Mouse (Mus musculus): ENCODE results near the gene Zswim3. TPM values are rescaled to one million over a fixed set of nuclear protein-coding genes. Genes with fewer than 3 reads are reported as not detected.
A peak's percentile ranks its signal among the peaks of the same experiment; 100 is the strongest.
"Not testable (repeated sequence)": the region's sequence is repeated elsewhere in the genome, so short reads cannot be mapped to it uniquely, and the experiment has no call there.

Zswim3 gene
- polyA plus RNA-seq, 1 experiment from 2014 or later, result 7.1 TPM

DNA sequence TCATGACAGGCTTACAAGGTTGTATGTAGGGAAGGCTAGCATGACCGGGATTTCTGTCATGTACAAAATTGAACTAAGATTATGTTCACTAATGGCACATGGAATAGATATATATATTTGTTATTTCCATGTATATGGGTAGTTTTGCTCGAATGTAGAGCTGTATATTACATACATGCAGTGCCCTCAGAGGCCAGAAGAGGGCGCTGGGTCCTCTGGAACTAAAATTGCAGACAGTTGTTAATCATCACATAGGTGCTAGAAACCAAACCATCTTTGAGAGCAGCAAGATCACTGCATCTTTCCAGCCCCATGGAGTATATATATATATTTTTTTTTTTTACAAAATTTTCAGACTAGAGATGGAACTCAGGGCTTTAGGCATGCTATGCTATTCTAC is 40.9 kb downstream of the Zswim3 start:
- peak; percentile 25 for DNase-seq (ENCODE audit: low spot score)

- peak; percentile 81 for DNase-seq (ENCODE audit: low spot score)
Observed at GRCm38 (mm10) chr2:164850061-164850460, 45.2 kb downstream of the Zswim3 start.

- not testable (repeated sequence) for DNase-seq (ENCODE audit: low spot score)
Observed at GRCm38 (mm10) chr2:164855572-164855971, 50.7 kb downstream of the Zswim3 start.

- DNase-seq (ENCODE audit: low spot score), result no peak
Observed at GRCm38 (mm10) chr2:164856309-164857100, 51.6 kb downstream of the Zswim3 start.

- DNase-seq (ENCODE audit: low spot score), result peak; percentile 50
Observed at GRCm38 (mm10) chr2:164857101-164857821, 52.4 kb downstream of the Zswim3 start, which contains the start of gene Pltp. Pltp (minus strand) TSS chr2:164857711.

DNA sequence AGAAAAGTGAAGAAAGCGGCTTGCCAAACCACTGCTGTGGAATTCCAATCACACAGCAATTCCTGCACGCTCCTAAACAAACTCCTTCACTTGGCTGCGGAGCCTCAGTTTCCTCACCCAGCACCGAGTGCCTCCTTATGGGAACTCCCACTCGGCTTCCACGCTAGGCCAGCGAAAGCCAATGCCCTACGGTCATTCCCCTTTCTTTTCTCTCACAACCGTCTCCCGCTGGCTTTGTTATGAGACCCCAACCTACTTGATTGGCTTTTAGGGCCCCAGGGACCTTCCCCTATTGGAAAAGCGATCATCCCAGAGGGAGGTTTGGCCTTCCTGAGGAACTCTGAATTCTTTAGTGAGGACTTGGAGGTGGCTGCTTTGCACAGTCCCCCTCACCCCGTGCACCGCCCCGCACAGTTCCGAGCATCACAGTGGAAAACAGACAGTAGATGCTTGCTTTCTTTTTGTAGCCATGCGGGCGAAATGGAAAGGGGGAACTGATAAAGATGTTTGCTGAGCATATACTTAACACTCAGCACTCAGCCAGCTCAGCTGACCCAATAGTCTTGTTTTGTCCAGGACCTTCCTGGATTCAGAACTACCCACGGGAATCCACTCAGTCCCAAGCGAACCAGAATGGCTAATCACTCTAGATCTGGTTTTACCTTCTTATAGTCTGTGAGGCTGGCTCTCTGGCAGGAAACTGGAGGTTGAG is 53.1 kb downstream of the Zswim3 start:
- no peak for DNase-seq (ENCODE audit: low spot score)

GRCm38 (mm10) chr2:164859155-164859554 is 54.3 kb downstream of the Zswim3 start:
- no peak for DNase-seq (ENCODE audit: low spot score)

- no peak for DNase-seq (ENCODE audit: low spot score)
Observed at GRCm38 (mm10) chr2:164859640-164860432, 54.9 kb downstream of the Zswim3 start.

DNA sequence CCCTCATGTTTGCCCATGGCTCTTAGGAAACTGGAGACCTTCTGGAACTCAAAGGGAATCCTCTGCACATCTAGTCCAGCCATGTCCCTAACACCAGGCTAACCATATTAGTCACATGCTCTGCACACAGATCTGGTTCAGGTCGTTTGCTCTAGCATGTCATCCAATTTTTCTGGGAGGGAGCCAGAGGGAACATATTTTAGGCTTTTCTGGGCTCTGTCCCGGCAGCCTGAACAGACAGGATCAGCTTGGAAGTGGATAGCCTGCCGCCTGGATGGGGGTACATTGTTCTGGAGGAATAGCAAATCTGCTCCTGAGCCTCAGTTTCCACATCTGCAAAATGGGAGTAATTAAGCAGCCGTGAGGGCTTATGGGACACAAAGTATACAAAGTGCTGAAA is 56.2 kb downstream of the Zswim3 start:
- DNase-seq (ENCODE audit: low spot score), result no peak

DNA sequence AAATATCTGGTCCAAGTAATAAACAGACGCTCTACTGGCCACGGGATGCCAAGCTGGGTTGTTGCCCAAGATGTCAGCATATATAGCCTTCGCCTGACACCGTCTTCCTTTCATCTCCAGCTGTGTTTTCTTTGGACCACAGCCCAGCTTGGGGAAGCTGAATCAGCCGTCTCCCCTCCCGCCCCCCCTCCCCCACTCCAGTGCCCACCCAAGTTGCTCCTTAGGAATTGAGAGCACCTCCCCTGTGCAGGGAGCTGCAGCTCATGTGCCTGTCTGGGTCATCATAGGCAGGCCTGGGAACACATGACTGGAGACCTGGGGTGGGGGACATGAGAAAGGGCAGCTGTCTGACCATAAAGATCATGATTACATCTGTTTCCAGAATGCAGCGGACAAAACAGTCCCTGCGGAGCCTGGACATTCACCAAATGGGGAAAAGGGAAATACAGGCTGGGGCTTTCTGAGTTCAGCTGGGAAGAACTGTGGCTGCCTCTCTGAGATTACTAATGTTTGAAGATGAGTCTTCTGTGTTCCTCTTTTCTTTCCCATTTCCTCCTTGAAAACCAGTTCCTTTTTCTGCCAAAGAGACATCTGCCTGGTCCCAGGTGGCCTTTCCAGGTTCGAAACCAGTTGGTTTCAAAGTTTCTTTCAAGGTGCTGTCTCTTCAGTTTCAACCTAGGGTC is 57.4 kb downstream of the Zswim3 start:
- DNase-seq (ENCODE audit: low spot score), result no peak

DNA sequence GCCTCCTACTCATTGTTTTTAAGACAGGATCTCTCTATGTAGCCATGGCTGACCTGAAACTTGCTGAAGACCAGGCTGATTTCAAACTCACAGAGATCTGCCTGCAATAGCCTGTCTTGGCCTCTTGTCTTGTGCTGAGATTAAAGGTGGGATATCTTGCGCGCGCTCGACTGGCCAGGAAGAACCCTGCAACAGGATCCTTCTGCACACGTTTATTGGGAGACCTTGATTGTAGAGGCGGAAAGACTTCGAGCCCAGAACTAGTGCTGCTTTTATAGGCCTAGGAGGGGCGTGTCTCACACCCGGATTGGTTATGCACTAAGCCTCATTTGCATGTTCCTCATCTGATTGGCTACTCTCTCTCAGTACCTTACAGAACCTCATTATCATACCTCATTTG is 58.5 kb downstream of the Zswim3 start:
- not testable (repeated sequence) for DNase-seq (ENCODE audit: low spot score)

DNA sequence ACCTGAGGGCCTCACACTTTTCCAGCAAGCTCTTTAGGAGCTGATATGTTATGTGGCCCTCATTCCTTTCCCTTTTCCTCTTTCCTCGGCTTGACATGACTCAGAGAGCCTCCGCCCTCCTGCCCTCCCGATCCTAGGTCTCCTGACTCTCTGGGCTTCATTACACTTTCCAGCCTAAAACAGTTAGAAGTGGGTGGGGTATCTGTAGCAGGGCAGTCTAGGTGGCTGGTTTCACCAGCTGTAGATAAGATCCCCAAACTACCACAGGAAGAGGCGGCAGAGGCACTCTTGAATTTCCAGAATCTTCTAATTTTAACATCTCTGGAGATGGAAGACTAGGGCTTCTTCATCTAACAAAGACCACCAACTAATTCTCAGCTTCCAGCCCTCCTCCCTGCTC is 59.7 kb downstream of the Zswim3 start:
- no peak for DNase-seq (ENCODE audit: low spot score)

GRCm38 (mm10) chr2:164866741-164867551 is 62.0 kb downstream of the Zswim3 start:
- no peak for DNase-seq (ENCODE audit: low spot score)

- DNase-seq (ENCODE audit: low spot score), result peak; percentile 26
Observed at GRCm38 (mm10) chr2:164867566-164867965, 62.7 kb downstream of the Zswim3 start.

DNA sequence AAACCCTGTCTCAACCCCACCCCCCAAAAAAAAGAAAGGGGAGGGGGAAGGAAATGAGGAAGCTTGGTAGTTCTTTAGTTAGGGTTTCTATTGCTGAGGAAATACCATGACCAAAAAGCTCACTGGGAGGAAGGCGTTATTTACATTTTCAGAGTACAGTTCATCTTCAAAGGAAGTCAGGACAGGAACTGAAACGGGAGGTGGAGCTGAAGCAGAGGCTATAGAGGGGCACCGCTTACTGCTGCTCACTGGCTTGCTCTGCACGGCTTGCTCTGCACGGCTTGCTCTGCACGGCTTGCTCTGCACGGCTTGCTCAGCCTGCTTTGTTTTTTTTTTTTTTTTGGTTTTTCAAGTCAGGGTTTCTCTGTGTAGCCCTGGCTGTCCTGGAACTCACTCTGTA is 63.6 kb downstream of the Zswim3 start:
- DNase-seq (ENCODE audit: low spot score), result no peak
